Mouse (Mus musculus): Measurements from ENCODE around the gene Capn9.
A peak's percentile ranks its signal among the peaks of the same experiment; 100 is the strongest.

The Capn9 gene

DNA sequence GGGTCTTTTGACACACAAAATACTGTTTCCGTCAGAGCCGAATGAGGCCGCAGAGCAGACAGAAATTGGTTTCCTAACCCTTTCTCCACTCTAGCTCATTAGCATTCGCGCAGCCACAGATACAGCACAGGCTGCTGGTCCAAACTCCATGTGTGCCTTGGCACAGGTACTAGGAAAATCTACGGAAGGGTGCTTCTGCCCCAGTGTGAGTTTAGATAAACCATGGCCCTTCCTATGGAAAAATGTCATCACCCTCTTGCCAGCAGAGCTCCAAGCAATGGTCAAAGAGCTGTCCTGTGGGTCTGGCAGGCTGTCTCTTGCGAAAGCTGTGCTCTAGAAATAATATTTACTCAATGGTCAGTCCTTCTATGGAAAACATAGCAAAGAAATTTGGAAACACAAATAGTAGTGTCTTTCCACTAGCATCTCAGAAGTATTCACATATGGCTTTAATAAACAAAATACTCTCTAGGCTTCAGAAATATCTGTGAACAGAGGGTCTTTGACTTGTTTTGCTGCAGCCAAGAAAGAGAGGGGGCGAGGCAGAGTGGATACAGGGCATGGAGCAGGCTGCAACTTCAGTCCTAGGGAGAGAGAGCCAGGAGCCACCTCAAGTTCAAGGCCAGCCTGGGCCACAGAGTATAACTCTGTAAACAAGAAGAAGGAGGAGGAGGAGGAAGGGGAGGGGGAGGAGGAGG, 4.0 kb upstream of the Capn9 start:
- no peak for DNase-seq (ENCODE audit: low read depth, low spot score)

DNA sequence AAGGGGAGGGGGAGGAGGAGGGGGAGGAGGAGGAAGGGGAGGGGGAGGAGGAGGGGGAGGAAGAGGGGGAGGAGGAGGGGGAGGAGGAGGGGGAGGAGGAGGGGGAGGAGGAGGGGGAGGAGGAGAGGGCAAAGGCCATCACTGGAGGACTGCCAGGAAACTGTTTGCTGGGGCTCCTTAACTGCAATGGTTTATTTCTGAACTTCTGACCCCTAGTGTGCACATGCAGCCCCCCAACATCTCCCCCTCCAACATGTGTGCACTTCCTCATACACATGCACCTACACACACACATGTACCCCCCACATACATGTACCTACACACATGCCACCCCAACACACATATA, 3.5 kb upstream of the Capn9 start:
- DNase-seq (ENCODE audit: low read depth, low spot score) = no peak

DNA sequence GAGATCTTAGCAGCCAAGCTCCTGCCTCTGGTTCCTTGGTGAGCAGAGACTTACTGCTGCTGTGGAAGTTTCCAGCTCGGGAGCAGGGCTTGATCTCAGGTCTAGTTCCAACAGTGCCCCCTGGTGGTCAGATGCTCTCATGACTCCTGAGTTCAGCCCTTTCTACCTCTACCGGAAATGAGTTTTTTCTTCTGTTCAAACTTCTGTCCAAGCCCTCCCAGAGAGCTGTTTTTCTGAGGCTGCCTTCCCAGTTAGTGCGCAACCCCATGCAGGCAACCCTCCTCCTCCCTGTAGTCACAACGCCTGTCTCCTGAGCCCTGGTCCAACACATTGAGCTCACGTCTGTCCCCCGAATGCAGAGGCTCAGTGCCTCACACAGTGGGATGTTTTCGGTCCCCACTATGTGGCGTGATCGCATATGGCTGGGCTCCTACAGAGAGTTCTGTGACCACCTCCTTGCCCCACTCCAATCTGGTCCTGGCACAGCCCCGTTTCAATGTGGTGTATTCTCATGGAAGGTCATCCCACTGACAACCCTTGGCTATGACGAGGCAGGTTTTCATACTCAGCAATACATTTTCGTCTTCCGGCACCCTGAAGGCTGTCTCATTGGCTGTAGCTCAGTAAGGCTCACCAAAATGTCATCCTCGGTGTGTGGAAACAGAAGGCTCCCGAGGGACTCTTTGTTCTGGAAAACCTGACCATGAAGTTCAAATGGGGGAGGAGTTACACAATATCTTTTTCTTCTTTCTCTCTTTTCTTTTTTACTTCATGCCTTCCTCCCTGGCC, 2.2 kb upstream of the Capn9 start:
- DNase-seq (ENCODE audit: low read depth, low spot score) = peak; percentile 92

DNA sequence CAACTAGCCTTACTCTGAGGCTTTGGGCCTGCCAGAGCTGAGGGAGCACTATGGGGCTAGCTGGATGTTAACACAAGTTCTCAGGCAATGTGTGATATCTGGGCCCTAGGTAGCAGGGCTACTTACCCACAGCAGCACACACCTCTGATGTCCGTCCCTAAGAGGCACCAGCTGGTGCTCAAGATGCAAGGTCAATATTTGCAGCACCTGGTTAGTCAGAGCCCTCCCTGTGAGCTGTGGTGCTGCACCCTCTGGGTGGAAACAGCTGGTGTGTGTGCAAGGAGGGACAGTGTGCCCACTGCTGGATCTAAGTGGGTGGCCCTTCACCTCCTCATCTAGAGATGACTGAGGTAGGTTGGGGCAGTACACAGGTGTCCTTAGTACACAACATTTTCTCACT, 840 bp downstream of the Capn9 start:
- no peak for DNase-seq (ENCODE audit: low read depth, low spot score)

DNA sequence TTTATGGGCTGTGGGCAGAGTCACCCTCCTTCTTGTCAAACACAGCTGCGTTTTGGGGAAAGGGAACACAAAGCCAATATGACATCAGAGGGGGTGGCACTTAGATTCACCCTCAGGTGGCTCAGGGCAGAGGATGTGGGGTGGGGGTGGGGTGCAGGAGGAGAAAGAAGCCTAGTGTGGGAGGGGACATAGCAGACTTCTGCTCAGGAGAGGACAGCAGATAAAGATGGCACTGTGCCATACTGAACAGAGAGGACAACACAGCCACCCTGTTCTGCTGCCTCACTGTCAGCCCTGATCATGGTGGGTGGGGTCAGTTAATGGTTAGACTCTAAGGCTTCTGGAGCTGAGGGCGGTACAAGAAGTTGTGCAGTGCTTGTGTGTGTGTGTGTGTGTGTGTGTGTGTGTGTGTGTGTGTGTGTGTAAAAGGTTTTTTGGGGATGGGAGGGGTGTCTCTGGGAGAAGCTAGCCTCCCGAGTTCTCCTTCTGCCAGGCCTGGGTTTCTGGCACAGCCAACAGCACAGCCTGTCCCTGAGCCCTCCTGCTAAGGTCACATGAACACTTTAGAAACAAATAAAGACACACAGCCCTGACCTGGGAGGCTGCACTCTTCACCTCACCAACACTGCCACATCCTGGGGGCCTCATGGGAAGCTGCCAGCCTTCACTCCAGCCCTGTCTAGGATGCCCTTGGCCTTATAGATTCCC, 10.0 kb downstream of the Capn9 start:
- no peak for DNase-seq (ENCODE audit: low read depth, low spot score)

DNA sequence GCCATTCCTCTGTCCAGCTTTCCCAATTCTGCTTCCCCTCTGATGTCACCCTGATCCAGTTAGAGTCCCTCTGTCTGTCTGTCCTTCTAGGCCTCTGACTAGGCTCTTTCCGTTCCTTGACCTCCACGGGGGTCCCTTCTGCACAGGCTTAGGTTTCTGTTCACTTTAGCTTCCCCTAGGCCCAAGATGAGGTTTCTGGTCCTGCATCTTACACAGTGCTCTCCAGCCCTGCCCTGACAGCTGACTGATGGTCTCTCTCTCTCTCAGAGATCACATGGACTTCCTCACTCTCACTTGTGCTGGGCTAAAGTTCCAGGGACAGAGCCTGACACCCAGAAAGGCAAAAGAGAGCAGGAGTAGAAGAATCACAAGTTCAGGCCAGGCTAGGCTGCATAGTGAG, 10.6 kb downstream of the Capn9 start:
- no peak for DNase-seq (ENCODE audit: low read depth, low spot score)

DNA sequence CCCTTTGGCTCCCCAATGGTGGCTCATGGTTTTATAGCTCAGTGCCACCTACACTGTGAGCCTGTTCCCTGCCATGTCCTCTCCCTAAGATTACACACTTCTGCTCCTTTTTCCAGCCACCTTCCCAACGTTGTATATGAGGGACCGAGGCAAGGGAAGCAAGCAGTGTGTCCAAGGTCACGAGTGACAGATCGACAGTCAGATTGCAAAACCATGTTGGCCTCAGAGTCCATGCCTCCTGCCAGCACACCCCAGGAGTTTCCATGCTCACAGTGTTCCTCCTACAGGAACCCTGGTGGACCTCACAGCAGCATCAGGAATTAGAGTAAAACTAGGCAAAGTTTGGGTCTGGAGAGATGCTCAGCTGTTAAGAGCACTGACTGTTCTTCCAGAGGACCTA, 13.5 kb downstream of the Capn9 start:
- no peak for DNase-seq (ENCODE audit: low read depth, low spot score)

DNA sequence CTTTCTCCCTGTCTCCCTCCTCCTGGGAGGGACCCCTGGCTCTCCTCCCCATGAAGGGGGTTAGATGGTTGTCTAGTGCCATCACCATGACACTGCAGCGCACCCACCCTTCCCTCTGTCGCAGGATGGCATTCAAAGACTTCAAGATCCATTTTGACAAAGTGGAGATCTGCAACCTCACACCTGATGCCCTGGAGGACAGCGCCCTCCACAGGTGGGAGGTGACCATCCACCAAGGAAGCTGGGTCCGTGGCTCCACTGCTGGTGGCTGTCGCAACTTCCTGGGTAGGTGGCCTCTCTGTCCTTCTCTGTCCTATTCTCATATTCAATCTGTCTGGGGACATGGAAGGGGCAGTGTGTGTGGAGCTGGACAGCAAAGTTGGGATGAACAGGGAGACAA, 28.2 kb downstream of the Capn9 start:
- no peak for DNase-seq (ENCODE audit: low read depth, low spot score)

DNA sequence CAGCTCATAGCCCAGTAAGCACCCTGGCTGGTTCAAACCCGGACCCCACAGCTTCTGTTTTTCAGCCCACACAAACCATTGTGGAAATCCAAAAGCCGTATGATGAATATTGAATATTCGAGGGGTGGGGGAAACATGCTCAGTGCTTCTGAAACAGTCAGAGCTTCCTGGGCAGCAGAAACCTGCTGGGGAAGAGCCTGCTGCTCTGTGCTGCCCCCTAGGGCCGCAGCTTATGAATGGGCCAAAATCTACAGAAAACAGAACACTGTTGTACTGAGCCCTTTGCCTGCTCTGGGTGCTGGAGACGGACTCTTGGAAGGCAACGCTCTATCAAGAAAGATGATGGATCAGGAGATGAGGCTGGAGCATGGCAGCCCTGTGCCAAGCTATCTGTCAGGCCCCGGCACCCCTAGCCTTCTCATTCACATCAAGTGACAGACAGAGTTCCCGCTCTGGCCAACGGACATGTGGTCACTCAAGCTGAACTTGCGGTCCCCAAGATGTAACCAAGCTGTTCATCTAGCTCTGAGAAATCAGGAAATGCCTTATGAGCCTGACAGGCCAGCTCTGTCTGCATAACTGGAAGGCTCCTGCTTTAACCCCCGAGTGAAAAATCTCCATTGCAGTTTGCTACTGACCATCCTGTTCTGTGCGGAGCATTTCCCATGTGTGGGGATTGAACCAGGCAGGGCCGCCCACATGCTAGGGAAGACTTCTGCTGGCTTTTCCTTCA, 32.5 kb downstream of the Capn9 start:
- DNase-seq (ENCODE audit: low read depth, low spot score) = peak; percentile 17

DNA sequence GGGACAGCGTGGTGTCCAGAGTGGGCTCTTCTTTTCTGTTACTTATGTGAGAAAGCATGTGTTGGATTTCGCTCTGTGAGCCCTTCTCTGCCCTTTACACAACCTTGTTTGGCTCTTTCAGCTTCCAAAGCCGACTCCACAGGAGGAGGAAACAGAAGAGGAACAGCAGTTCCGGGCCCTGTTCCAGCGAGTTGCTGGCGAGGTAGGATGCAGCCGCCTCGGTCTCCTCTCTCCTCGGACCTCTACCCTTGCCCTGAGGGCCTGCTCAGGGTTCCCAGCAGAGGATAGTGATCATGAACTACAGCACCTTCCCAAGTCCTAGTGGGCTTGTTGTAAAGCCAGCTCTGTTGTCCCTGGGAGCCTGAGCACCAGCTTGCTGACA, 33.1 kb downstream of the Capn9 start:
- DNase-seq (ENCODE audit: low read depth, low spot score) = no peak

DNA sequence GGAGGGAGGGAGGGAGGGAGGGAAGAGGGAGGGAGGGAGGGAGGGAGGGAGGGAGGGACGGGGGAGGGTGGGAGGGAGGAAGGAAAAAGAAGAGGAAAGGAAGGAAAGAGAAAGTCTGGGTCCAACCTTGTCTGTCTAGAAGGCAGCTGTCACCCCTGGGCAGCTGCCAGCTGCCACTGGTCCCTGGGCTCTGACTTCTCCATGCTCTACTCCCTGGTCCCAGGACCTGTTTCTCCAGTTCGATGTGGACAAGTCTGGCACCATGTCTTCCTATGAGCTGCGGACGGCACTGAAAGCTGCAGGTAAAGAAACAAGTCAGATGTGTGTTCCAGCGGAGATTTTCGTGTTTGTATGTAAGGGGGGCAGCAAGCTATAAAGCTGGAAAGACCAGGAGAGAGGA, 38.4 kb downstream of the Capn9 start:
- no peak for DNase-seq (ENCODE audit: low read depth, low spot score)

DNA sequence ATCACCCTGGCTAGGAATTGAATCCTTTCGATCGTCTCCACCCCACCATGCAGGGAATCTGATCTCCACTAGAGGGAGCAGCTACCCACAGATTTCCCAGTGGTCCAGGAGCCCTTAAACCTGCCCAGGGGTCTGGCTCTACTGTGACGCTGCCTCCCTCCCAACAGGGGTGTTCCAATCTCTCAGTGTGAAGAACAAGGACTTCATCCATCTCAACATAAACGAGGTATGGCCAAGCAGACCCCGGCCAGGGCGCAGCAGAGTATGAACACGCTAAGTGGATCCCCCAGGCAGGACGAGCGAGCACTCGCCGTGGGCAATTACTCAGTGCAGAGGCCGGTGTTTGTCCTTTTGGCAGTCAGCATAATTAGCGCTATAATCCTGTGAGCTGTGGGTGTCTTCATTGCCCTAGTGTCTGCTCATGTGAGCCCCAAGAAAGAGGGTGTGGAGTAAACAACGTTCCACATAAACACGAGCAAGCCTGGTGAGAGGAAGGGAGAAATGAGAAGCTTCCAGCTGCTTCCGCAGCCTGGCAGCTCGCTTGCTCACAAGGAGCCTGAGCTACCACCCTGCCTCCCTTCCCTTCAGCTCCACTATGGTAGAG, 41.5 kb downstream of the Capn9 start:
- DNase-seq (ENCODE audit: low read depth, low spot score) = peak; percentile 73

DNA sequence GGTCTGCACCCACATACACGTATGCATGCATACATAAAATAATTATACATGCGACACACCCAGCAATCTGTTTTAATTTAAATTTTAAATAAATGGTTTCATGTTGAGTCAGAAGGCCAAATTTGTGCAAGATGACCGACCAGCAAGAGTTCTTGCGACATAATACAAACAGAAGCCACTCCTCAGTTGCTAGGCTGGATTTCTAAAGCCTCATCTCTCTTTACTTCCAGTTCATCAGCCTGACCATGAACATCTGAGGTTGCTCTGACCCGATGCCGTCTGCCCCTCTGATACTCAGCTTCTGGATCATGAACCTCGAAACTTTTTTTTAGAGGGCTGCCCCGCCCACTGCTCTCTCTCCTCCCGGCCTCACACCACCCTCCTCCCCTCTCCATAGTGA, 42.3 kb downstream of the Capn9 start:
- DNase-seq (ENCODE audit: low read depth, low spot score) = no peak

DNA sequence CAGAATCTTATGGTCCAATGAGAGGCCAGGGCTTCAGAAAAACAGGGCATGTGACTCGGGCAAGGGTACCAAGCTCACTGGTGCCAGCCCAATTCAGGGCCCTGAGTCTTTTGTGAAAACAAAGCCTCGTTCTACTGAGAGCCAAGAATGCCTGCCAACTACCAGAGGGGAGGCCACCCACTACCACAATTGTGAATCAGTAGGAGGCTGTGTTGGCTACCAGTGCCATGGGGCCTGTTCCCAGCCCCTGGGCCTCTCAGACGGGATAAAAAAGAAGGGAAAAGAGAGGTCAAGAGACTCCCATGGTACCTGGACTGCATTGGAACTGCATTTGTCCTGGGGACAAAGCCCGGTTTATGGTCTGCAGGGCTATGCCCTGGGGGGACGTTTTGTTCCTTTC, 45.3 kb downstream of the Capn9 start:
- no peak for DNase-seq (ENCODE audit: low read depth, low spot score)

DNA sequence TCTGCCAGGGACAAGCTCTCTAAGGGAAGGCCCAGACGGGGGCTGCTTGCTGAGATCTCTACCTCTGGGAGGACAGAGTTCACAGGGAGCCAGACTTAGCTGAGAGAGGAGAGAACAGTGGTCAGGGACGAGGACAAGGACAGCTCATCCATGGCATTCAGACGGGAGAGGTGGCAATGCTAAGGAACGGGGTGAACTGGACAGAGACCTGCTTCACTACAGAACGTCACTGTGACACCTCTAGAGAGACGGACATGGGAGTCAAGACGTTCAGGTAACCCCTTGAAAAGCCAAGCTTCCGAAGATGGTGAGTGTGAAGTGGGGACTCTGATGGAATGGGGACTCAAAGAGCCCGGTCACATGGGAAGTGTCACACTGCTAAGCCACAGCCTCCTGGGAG, 50.3 kb downstream of the Capn9 start:
- DNase-seq (ENCODE audit: low read depth, low spot score) = no peak

DNA sequence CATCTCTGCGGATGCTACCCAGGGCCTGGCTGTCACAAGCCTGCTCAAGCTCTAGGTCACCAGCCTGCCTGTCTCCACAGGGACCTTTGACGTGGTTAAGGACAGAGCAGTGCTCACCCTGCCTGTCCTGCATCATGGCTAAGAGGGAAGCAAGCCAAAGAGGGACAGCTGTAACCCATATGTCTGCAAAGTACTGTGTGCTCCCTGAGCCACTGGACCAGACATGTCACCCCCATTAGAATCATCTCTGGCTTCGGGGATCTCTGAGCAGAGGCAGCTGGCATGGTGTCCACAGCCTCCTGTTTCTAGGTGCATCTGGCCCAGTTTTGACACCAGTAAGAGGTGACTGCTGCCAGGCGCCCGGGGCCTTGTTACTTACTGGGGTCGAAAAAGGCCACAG, 54.6 kb downstream of the Capn9 start:
- DNase-seq (ENCODE audit: low read depth, low spot score) = no peak

DNA sequence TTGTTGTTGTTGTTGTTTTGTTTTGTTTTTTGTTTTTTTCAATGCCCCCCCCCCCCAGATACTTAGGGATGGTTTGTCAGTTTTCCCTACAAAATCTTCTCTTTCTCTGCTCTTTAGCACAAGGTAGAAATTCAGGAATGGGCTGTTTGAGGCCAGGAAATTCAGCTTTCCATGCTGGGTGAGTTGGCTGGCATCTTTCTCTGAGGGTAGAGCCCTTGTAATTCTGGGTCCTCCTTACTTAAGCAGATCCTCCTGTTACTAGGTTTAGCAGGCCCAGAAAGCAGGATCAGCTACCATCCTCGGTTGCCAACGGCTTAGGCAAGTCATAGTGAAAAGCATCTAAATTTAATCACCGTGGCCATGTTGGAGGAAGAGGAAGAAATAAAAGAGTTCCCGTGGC, 55.0 kb downstream of the Capn9 start:
- DNase-seq (ENCODE audit: low read depth, low spot score) = no peak

DNA sequence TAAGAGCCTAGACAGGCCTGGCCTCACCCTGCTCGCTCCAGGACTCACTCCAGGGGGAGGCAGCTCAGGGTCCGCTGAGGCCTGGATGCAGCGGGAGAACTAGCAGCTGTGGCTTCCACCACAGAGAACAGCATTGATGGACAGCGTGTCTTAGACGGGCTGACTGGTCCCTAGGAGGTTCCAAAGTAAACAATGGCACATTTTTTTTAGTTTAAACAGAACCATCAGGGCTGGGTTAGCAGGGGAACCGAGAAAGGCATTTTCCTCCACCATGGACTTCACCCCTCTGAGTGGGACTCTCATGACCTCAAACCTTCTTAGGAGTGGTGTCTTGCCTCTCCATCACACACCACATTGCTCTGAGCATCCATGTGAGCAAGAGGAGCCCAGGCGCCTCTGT, 56.1 kb downstream of the Capn9 start:
- no peak for DNase-seq (ENCODE audit: low read depth, low spot score)

DNA sequence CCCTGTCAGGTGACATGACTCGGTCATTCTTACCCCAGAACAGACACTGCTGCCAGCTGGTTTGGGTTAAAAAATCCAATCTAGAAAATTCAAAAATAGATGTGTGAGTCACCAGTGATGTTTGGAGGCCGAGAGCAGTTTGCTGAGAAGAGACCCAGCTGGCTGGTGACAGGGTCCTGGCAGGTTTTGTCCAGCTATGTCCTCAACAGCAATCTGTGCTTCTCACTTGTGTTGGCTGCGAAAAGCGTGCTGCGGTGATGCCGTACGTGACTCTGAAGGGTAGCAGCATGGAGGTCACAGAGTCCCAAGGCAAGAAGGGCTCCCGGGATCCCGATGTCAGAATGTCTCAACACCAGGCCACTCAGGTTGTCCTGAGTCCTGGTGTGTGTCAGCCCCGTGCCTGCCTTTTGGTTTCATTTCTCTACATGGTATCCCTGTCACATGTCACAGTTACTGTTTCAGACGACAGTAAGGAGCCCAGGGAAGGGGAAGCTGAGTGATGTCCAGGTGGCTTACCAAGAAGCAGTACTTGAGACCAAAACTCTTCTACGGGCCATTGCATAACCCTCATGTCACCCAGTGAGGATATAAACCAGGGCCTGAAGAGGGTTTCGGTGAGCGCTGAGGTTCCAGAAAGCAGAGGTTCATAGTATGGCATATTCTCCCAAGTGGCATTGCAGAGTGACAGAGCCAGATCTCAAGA, 57.2 kb downstream of the Capn9 start:
- no peak for DNase-seq (ENCODE audit: low read depth, low spot score)

DNA sequence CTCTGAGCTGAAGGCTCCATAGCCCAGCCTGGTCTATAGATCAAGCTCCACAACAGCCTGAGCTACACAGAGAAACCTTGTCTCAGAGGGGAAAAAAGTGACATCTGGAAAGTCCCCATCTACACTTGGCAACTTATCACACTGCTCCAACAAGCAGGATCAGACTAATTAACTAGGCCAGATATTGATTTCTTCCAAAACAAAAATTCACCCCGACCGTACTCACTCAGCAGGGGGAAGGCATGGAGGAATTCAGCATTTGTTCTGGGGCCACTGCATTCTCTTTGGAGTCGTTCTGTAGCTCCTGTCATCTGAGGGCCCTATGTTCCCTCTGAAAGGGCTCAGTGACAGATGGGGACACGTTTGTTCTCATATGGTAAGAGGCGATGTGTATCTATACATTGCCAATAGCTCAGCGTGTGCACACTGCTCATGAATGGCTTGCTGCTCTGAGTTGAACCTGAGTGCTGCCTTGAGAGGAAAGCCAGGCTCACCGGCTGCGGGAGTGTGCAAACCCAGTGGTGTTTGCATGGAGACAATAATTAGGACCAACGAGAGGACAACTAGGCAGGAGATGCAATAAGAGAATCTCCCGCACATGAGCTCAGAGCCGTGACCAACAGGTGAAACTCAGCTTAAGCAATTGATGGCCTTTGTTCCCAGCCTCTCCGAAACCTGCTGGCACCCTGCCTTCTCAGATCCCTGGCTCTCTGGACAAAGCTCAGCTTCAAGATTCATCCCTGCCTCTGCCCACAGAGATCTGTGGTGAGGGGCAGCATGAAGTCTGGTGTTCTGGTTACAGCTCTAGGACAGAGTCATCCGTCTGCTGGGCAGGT, 58.7 kb downstream of the Capn9 start:
- DNase-seq (ENCODE audit: low read depth, low spot score) = no peak

DNA sequence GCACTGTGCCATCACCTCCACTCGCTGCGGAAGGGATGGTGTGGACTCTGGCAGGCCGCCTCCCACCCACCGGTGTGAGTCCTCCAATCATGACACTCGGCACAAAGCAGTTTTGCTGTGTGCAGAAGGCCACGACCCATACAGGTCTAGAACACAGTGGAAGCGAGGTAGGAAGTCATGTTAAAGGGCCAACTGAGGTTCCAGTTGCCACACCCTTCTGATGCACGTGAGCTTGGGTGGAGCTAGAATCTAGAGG, 59.3 kb downstream of the Capn9 start:
- DNase-seq (ENCODE audit: low read depth, low spot score) = no peak
